Mouse (Mus musculus) liver, postnatal 0 days (tissue): ENCODE results near the gene Zfp329. TPM values are rescaled to one million over a fixed set of nuclear protein-coding genes. Genes with fewer than 3 reads are reported as not detected.

ENCODE experiments used
- ATAC-seq: fragments of 200-750 bp; cut with Nextera tagmentation; 2 replicates; pipeline ENCODE4 v1.8.0; 2017; ENCODE audit warnings: mild to moderate bottlenecking, moderate library complexity
- DNase-seq: peaks from one replicate; pipeline ENCODE4 v3.0.0-alpha.2; 2016
- H3K27ac ChIP-seq: fragments of 300-500 bp; sonication (generic); 2 replicates; pipeline ENCODE4 v1.5.1; 2014; ENCODE audit warnings: antibody characterized with exemption, moderate library complexity, mild to moderate bottlenecking, low read depth
- H3K27me3 ChIP-seq: fragments of 300-500 bp; sonication (generic); 2 replicates; pipeline ENCODE4 v1.6.1; 2014; ENCODE audit warnings: low read length, control low read depth, mixed read lengths; ENCODE audit not compliant: insufficient read depth
- H3K36me3 ChIP-seq: fragments of 300-500 bp; sonication (generic); replicated peaks from 2 replicates; pipeline ENCODE4 v1.6.1; 2014; ENCODE audit warnings: mild to moderate bottlenecking, control low read depth, low read length, moderate library complexity, mixed read lengths; ENCODE audit not compliant: insufficient read depth
- H3K4me1 ChIP-seq: fragments of 300-500 bp; sonication (generic); 2 replicates; pipeline ENCODE4 v1.6.1; 2014; ENCODE audit warnings: antibody characterized with exemption, mild to moderate bottlenecking, control low read depth; ENCODE audit not compliant: insufficient read depth
- H3K4me2 ChIP-seq: fragments of 300-500 bp; sonication (generic); 2 replicates; pipeline ENCODE4 v1.6.1; 2014; ENCODE audit warnings: low read depth, mild to moderate bottlenecking, low read length, moderate library complexity, mixed read lengths
- H3K4me3 ChIP-seq: fragments of 300-500 bp; sonication (generic); 2 replicates; pipeline ENCODE4 v1.5.1; 2014; ENCODE audit warnings: low read depth, low read length
- H3K9ac ChIP-seq: fragments of 300-500 bp; sonication (generic); replicated peaks from 2 replicates; pipeline ENCODE4 v1.6.1; 2014; ENCODE audit warnings: mild to moderate bottlenecking, moderate library complexity
- H3K9me3 ChIP-seq: fragments of 300-500 bp; sonication (generic); 2 replicates; pipeline ENCODE4 v1.6.1; 2016; ENCODE audit warnings: mild to moderate bottlenecking, control low read depth, low read length, mixed read lengths
- CTCF ChIP-seq: sonication (generic); IDR thresholded peaks from 2 replicates; pipeline ENCODE4 v1.5.1; 2016; ENCODE audit warnings: antibody characterized with exemption, low read depth
- EP300 ChIP-seq: IDR thresholded peaks from 2 replicates; pipeline ENCODE4 v1.6.1; 2016; ENCODE audit warnings: antibody characterized with exemption, low read depth, mild to moderate bottlenecking
- WGBS: fragments of 180-500 bp; shearing (Covaris S2); extraction: QIAGEN DNeasy Blood & Tissue Kit; methylation state at CpG from one replicate; pipeline ENCODE4 v1.1.7; 2014; ENCODE audit not compliant: insufficient replicate concordance; 5-methylcytosine and 5-hydroxymethylcytosine counted together
- polyA plus RNA-seq: library from polyadenylated mRNA; unstranded; fragments of >200 nt; fragmentation: Nextera tagmentation; extraction: Ambion mirVana; gene quantifications from 2 replicates; pipeline ENCODE4 v1.2.1, GENCODE M21; 2015

Zfp329 gene
- polyA plus RNA-seq = 1.2 and 2.1 TPM in 2 replicates

DNA sequence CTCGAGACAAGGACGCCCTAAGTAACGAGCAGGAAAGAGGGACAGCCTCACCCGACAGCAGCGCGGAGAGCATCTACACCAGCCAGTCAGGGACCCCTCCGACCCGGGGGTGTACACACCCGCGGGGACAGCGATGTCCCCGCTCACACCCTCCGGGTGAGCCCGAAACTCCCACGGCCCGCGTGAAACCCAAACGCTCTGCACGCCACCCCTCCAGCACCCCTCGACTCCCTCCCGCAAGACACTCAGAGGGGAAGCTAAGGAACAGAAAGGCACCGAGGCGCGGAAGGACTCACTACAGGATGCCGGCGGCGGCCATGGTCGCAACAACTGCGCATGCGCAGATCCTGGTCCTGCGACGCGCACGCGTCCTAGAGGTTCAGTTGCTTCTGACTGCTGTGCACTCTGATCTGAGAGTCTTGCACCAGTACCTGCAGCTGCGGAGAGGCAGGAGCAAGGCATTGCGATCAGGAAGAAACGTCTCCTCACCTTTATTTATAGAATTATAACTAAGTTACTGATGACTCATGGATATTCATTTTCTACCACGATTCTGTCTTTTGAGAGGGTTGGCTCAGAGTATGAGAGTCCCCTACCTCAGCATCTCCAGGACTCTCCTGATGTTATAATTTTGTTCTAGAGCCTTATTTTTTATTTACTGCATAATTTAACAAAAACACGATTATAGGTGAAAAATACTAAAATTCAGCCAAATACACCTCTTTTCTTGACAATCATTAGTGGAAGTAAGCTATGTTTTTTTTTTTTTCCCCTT, at the start of gene Zfp329:
TSS of gene Zfp329 (minus strand) at position 338 of the 775 bp plus-strand sequence.
- ATAC-seq (peak; percentile 99), DNase-seq (peak; percentile 91)
- 1% methylated on average over 37 of the region's 40 CpGs for WGBS

DNA sequence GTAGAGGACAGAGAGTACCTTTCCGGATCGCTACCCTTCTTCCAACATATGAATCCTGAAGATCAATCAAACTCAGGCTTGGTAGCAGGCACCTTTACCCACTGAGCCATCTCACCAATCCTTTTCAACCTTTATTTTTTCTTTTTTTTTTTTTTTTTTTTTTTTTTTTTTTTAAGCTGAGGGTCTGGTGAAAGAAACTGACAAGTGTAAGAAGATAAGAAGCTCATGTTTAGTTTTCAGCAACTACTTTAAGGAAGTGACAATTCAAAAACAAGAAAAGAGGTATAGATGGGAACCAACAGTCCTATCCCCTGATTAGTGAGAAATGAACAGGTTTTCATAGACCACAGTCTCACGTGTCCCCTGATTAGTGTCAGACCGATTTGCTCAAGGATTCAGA, 17.1 kb upstream of the Zfp329 start:
- Histone ChIP-seq H3K27me3 (no peaks in the 10 kb centered on the region), H3K27ac (no peak overlapping the region), H3K4me2 (peak overlapping the region; percentile 85), H3K4me1 (peaks cover 4% of the 10 kb centered on the region; the same call in 1 of the 2 replicates), H3K4me3 (peak overlapping the region; percentile 78), H3K36me3 (peaks cover 38% of the 10 kb centered on the region), H3K9ac (no peak overlapping the region), H3K9me3 (peaks cover 14% of the 10 kb centered on the region; the same call in 1 of the 2 replicates)
- TF ChIP-seq EP300 (no peak), CTCF (no peak)
- DNase-seq (no peak), ATAC-seq (no peak)
- WGBS = 87% methylated on average over 4 of the region's 4 CpGs

More for the DNA sequence above, at the start of gene Zfp329:
- Histone ChIP-seq H3K4me1 (peaks cover 6% of the 10 kb centered on the region), H3K27me3 (no peaks in the 10 kb centered on the region), H3K27ac (0 out of 2 replicates have a peak within 1 kb of the TSS, but pooled peaks have one; percentile 48), H3K4me3 (peak within 1 kb of the TSS; percentile 96), H3K36me3 (0 out of 2 replicates have a peak, but pooled peaks cover 3% of the 10 kb centered on the region), H3K9ac (peak within 1 kb of the TSS; percentile 90), H3K4me2 (peak within 1 kb of the TSS; percentile 89), H3K9me3 (peaks cover 13% of the 10 kb centered on the region)
- TF ChIP-seq EP300 (no peak), CTCF (no peak)

DNA sequence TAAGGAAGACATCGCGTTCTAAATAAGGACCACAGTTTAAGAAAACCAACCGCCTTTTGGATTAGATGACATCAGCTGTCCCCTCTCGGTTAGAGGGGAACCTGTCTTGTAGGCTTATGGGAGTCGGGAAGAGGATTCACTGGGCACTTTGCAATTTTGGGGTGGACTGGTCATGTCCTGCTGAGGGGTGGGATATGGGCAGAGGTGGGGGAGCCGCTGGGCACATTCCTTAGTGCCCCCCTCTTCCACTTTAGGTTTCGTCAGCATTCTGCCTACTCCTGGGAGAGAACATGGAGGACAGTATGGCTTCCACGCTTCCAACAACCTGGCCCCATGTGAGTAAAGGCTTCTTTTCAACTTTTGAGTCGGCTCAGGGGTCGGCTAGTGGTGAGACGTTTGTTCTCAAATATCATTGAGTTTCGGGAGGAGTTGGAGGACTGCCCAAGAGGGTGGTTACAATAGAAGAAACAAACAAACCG, 16.6 kb upstream of the Zfp329 start:
- Histone ChIP-seq H3K4me3 (peak overlapping the region; percentile 78), H3K36me3 (peaks cover 33% of the 10 kb centered on the region), H3K9ac (peak overlapping the region; percentile 83), H3K27me3 (no peaks in the 10 kb centered on the region), H3K9me3 (peaks cover 11% of the 10 kb centered on the region; the same call in 1 of the 2 replicates), H3K4me2 (peak overlapping the region; percentile 85), H3K4me1 (peaks cover 4% of the 10 kb centered on the region; the same call in 1 of the 2 replicates), H3K27ac (peak overlapping the region; percentile 89)
- WGBS = 32% methylated on average over 13 of the region's 13 CpGs
- TF ChIP-seq EP300 = no peak
- peak; percentile 29 for ATAC-seq
- no peak for DNase-seq

DNA sequence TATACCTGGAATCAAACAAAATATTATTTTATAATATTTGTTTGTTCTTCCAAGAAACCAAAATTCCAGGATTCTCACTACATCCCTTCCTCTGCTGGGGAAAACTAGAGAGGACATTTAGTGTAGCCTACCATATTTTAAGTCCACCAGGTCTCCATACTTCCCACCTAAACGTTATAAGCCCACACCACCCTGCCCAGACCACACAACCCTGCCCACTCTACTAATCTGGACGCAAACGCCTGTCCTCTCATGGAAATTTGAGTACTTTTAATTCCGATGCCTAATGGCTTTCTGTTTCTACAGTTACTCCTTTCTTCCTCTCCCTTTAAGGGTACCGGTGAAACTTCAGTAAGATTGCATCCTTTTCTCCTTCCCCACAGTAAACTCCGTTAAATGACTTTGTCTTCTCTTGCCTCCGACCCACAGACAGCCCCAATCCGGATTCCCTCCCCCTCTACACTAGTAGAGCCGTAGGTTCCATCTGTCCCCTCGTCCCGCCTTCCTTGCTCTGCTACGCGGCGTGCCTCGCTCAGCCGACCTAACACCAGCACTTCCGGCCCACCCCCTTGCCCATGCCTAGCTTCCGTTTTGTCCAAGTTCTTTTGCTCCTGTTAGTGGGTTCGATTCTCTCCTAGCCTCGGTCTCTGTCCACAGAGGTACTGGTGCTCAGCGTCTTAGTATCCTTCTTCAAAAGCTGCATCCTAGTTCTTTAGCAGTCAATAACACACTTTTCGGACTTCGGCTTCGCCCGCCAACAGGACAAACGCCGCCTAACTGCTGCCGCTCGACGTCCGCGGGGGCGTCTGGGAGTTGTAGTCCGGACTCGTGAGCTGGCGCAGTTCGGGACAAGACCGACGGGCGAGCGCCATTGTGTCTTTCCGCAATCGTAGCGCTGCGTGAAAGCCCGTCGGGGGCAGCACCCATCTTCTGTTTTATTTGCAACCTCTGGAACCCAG, 15.8 kb upstream of the Zfp329 start, which contains the start of gene Zfp110:
TSS of gene Zfp110 (plus strand) at position 600 of the 959 bp plus-strand sequence.
- DNase-seq (peak; percentile 93), ATAC-seq (peak; percentile 98)
- H3K27me3 ChIP-seq = no peaks in the 10 kb centered on the region
- peak within 1 kb of the TSS; percentile 83 for H3K9ac ChIP-seq
- H3K4me2 ChIP-seq = peak within 1 kb of the TSS; percentile 85
- 0 out of 2 replicates have a peak, but pooled peaks cover 6% of the 10 kb centered on the region for H3K9me3 ChIP-seq
- WGBS = 3% methylated on average over 47 of the region's 47 CpGs
- TF ChIP-seq EP300 = peak; percentile 20; the same call in 1 of the 2 replicates
- peak; percentile 29 for TF ChIP-seq CTCF
- H3K4me1 ChIP-seq = peaks cover 4% of the 10 kb centered on the region; the same call in 1 of the 2 replicates
- H3K36me3 ChIP-seq = peaks cover 31% of the 10 kb centered on the region
- H3K4me3 ChIP-seq = peak within 1 kb of the TSS; percentile 78
- H3K27ac ChIP-seq = peak within 1 kb of the TSS; percentile 89

DNA sequence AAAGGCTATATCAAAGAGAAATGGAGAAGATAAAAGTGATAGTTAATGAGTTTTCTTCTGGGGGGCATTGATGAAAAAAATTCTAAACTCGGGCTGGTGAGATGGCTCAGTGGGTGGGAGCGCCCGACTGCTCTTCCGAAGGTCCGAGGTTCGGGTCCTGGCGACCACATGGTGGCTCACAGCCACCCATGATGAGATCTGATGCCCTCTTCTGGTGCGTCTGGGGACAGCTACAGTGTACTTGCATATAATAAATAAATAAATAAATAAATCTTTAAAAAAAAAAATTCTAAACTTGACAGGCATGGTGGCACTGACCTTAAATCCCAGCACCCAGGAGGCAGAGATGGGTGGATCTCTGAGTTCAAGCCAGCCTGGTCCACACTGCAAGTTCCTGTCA, 3.1 kb downstream of the Zfp329 start:
- Histone ChIP-seq H3K36me3 (peaks cover 13% of the 10 kb centered on the region), H3K9me3 (peaks cover 18% of the 10 kb centered on the region), H3K27ac (no peak overlapping the region), H3K4me2 (no peak overlapping the region), H3K4me3 (no peak overlapping the region), H3K9ac (no peak overlapping the region), H3K27me3 (no peaks in the 10 kb centered on the region), H3K4me1 (peaks cover 6% of the 10 kb centered on the region)
- ATAC-seq (no peak), DNase-seq (no peak)
- 84% methylated on average over 8 of the region's 8 CpGs for WGBS
- TF ChIP-seq CTCF (no peak), EP300 (no peak)
